Mouse (Mus musculus) inflammation-experienced regulatory T-cells, adult 6 months (primary cell): ENCODE results near the gene Anxa9. TPM values are rescaled to one million over a fixed set of nuclear protein-coding genes. Genes with fewer than 3 reads are reported as not detected.
A peak's percentile ranks its signal among the peaks of the same experiment; 100 is the strongest.
"Not testable (repeated sequence)": the region's sequence is repeated elsewhere in the genome, so short reads cannot be mapped to it uniquely, and the experiment has no call there.

Source experiments
- ATAC-seq: one replicate; pipeline ENCODE4 v1.8.0; 2017
- polyA plus RNA-seq, 3 experiments: library from polyadenylated mRNA; unstranded; fragments of 100-300 nt; shearing (Covaris generic); gene quantifications; one replicate each; pipeline ENCODE4 v1.2.1; 2017

Gene Anxa9
- under 1 TPM; 0.64 to 0.92 (median 0.91) TPM for polyA plus RNA-seq

DNA sequence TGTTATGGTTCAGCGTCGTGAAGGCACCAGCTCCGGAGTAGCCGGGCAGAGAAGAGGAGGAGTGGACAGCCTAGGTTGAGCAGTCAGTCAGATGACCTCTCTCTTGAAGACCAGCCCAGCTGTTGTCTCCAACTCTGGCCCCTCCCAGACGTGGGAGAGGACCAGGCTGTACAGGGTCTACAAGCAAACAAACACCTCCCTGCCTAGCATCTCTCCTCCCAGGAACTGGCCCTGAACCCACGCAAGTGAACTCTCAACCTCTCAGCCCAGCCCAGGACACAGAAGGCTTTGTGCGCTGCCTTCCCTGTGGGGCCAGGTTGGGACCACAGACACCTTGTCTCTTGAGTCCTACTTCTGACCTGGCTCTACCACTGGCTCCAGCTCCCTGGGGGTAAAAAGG lies at the start of gene Anxa9:
Gene Anxa9, minus strand, starts transcription at position 77 of the 400 bp plus-strand sequence.
- no peak for ATAC-seq

DNA sequence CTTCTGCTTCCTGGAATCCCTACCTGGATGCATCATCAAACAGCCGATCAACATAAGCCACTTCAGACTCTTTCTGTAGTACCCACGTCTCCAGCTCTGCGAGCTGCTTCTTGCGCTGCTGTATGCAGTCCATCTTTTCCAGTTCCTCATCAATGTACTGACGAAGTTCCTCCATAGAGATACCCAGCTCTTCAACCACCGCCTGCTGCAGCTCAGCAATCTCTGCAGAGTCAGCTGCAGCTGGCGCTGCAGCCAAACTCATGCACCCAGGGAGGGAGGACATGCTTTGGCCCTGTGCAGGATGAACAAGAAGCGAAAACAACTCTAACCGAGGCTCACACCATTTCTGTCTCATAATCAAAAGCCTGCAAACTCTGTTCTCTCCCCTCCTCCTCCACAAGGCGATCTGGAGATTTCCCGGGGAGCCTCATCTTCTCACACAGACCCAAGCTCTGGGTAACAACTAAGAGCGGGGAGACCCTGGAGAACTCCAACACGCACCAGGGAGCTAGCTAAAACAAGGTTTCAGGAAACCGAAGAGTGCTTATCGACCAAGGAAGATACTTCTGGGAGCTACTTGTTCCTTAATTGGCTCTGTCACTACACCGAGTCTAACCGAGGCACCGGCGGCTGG lies 49.1 kb upstream of the Anxa9 start:
- ATAC-seq, result not testable (repeated sequence)

DNA sequence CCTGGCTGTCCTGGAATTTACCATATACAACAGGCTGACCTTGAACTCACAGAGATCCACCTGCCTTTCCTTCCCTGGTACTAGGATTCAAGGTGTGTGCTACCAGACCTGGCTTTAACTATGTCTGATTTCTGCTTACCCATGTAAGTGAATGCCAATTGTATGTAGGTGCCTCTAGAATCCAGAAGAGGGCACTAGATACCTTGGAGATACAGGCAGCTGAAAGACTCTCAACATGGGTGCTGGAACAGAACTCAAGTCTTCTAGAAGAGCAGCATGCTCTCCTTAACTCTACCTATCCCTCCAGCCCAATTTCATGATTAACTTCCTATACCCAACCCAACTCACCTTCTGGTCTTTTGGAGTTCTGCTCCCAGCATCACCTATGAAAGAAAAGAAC lies 42.5 kb upstream of the Anxa9 start:
- peak; percentile 48 for ATAC-seq

DNA sequence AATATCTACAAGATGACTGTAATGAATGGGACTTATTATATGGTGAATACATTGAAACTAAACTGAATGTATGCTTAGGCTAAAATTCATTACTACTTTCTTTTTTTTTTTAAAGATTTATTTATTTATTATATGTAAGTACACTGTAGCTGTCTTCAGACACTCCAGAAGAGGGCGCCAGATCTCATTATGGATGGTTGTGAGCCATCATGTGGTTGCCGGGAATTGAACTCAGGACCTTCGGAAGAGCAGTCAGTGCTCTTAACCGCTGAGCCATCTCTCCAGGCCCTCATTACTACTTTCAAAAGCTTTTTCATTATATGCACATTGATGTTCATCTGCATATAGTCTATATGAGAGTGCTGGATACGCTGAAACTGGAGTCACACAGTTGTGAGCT lies 41.4 kb upstream of the Anxa9 start:
- ATAC-seq, result not testable (repeated sequence)

DNA sequence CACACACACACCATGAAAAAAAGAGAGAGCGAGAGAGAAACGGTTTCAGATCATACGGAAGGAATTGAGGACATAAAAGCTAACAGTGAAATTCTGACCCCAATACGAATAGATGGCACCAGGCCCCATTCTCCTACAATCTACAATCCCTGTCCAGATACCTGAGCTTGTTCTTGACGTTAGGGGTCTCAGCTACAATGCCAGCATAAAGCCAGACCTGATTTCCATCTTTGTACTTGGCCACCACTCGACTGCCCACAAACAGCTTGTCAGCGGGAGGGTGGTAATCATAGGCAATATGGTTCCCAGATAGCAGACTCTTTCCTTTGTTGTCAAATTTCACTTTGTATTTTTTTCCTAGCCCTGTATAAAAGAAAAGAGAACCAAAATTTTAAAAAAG lies 39.5 kb upstream of the Anxa9 start:
- no peak for ATAC-seq

DNA sequence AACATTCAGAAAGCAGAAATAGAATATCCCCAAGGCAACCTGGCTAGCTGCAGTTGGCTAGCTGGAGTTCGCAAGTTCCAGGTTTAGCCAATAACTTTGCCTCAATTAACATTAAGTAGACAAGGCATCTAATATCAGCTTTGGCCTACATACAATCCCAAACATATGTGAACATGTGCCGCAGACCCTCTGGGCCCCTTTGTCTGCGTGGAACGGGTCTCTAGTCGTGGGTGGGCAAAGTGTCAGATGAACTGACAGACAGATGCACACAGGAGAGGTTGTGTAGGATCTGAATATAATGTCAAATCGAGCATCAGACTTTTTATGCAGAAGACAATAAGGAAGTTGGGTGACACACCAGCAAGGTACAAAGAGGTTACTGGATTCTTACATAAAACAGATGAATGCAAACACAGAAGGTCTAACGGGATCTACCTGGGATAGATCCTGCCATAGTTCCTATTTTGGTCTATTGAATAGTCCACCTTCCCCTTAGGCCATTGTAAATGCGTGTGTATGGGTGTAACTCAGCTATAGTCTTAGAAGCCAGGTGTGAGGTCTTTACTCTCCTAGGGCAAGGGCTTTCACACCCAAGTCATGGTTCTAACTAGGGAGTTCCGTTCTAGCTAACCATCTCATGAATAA lies 36.5 kb upstream of the Anxa9 start:
- ATAC-seq, result not testable (repeated sequence)

DNA sequence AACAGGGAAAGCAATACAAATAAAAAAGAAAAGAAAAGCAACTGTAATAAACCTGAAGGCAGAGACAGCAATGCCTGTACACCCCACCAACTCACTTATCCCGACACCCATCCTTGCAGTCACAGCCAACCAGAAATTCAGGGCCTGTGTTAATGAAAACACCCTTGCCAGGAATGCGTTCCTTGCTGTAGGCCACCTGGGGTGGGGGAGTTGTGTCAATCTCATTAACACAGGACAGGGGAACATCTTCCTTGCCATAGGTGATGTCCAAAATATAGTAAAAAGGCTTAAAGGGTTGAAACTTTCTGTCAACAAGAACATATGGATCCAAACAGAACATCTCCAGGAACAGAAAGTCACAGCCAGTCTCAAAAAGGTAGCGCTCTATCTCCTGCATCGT lies 31.3 kb upstream of the Anxa9 start:
- no peak for ATAC-seq

DNA sequence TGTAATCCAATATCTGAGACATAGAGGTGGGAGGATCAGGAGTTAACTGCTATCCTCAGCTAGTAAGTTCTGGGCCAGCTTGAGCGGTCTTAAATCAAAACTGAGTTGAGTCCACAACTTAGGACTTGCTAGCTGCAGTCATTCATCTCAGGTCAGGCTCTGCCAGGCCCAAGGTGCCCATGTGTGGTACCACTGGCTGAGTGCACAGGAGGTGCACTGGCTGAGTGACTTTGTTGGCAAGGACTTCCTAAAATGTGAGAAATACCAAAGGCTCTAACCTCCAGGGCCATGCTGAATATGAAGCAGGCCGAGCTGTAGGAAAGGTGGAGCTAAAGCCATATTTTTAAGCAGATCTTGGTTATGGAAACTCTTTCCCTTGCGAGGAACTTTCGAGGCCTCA lies 30.4 kb upstream of the Anxa9 start:
- ATAC-seq, result no peak

DNA sequence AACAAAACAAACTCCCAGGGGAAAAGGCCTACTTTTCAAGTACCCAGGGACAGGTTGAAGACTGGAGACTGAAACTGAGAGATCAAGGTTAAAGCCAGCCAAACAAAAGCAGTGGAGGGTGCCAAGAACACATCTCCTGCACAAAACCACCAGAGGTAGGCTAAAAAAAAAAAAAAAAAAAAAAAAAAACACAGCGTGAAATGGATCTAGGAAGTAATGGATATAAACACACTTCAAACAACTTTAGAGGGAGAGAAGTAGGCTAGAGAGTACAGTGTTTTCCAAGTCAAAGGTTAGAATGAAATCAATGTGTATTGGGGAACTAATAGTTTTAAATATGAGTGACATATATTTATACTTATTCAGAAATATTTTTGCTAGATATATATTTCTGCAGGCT lies 24.6 kb upstream of the Anxa9 start:
- ATAC-seq, result no peak

DNA sequence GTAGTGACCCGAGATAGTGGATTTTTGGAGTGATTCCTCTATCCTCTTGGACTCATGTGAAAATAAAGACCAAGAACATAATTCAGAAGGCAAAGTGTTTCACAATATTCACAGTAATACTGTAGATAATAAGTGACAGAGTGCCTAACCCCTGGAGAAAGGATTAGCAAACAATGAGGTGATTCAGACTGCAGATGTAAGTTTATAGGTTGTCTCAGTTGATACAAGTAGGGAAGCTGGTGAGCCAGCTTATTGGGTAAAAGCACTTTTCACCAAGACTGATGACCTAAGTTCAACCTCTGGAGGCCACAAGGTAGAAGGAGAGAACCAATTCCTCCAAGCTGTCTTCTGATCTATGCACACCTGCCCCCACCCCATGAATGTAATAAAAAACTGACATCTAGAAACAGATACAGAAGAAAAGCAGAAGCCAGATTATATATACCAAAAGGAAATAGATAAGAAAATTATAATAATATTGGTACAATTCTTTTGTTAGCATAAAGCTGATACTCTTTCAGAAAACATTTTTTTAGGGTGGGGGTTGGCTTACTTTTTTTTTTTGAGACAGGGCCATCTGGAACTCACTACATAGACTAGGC lies 21.9 kb upstream of the Anxa9 start:
- ATAC-seq, result no peak

DNA sequence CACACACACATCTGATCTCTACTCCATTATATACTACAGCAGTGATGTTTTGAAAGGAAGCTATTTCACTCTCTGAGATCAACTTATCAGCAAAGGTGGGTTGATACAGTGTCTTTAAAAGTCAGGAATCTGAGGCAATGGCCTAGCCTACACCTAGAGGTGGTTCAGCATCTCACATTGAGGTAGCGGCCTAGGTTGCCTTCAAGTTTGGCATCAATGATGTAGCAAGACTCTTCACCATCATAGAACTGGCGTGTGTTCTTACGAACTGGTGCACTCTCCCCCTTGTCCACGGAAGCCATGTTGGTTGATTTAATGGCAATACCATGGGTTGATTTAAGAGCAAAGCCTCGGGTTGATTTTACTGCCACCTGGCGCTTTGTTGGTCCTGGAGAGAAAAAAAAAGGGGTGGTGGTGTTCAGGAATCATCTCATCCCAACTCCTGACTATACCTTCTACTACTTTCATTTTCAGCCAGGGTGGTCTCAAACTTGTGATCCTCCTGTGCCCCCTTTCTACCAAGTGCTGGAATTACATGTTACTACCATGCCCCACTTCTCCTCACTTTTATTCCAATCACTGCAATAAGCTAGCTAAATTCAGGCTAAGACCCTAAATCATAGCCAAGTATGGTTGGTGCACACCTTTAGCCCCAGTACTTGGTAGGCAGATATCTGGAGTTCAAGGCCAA lies 17.6 kb upstream of the Anxa9 start:
- no peak for ATAC-seq

DNA sequence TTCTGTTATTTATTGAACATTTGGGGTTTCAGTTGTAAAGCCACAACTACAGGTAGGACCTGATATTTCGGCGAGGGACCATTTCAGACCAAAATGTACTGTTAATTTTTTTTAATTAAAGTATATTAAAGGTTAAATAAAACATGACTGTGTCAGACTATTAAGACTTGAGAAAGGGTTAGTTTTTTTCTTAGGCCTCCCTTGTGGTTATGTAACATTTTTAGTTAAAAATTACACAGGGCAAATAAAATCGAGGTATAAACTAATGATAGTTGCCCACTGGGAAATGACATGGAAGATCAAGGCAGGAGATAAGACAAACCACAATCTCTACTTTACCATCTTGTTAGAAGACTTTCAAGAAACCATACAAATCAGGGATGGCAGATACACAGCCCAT lies 16.5 kb upstream of the Anxa9 start:
- no peak for ATAC-seq

DNA sequence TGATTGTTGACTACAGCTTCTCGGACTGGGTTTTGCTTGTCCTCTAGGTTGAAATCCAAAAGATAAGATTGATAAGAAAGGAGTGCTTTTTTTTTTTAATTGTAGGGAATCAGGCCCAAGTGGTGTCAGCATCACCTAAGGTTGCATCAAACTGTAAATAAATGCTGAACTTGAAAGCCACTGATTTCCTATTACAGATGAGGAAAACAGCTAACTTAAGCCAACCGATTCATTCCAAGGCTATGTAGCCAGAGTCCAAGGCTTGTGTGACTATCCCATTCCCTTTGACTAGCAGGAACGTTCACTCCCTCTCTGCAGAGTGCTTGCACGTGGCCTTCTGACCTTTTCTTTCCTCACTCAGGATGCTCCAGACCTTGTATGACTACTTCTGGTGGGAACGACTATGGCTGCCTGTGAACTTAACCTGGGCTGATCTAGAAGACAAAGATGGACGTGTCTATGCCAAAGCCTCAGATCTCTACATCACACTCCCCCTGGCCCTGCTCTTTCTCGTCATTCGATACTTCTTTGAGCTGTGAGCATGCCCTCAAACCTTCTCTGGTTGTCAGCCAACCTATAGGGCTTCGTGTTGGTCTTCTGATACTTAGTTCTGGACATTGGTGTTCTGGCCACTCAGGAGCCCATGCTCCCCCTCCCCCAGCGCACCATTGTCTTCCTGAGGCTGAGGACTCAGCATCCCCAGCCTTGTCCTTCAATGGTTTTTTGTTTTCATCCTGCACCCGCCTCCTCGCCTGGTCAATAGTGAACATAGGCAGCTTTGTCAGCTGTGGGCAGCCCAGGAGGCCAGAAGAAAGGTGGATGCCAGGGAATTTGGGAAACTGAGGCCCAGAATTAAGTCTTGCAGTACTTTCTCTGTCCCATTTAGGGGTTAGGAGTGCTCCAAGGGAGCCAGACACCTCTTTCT lies 13.0 kb upstream of the Anxa9 start:
- no peak for ATAC-seq

DNA sequence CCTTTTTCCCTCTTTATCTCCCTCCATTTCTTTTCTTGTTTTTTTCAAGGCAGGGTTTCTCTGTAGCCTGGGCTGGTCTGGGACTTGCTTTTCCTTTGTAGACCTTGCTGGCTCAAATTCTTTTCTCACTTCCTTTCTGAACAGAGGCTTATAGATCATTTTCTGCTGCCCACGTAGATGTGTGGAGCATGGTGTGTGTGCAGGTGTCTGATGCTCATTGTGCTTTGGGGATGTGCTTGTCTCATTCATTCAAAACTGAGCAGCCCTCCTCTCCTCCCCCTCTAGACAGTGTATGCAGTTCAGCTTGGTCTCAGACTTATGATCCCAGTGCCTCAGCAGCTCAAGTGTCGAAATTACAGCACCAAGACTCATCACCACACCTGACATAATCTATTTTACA lies 12.1 kb upstream of the Anxa9 start:
- ATAC-seq, result no peak

DNA sequence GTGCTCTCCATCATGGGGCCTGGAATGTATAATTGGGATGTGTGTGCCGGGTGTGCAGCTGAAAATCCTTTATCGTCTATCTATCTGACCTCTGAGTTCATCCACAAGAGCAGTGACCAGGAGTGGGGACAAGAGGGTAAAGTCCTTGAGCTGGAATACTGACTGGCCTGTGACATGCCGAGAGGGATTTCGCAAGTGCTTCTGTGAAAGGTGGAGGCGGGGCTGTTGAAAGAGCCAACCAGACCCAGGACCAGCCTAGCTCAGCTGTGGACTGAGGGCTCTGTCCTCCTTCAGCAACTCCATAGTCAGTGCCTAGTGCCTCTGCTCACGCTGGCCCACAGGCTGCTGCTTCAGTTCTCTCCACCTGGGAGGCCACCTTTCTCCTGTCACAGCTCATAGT lies 11.6 kb upstream of the Anxa9 start:
- ATAC-seq, result no peak

DNA sequence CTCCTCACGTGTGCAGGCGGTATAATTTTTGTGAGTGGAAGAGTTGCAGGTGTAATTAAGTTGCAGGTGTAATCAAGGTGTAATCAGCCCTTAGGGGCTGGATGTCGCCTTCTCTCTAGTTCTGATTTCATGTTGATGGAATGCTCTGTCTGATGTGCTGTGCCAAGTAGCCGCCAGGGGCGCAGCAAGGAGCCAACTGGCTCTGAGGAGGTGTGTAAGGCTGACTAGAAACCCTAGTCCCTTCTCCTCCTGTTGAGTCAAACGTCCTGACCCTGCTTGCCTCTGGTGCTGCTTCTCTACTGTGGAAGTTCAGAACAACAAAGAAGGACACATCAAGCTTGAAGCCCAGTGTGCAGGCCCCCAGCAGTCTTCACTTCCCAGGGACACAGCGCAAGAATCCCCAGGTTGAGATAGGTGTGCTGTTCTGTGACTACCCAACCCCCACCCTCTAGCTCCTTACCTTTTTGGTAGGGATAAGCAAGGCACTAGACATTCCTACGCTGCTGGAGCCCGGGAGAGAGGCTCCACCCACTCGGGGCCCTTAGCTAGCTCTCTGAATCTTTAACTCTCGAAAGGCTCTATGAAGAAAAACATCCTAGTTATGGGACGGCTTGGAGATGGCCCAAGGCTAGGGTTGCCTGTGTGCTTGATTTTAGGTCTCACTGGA lies 10.6 kb upstream of the Anxa9 start:
- peak; percentile 37 for ATAC-seq

DNA sequence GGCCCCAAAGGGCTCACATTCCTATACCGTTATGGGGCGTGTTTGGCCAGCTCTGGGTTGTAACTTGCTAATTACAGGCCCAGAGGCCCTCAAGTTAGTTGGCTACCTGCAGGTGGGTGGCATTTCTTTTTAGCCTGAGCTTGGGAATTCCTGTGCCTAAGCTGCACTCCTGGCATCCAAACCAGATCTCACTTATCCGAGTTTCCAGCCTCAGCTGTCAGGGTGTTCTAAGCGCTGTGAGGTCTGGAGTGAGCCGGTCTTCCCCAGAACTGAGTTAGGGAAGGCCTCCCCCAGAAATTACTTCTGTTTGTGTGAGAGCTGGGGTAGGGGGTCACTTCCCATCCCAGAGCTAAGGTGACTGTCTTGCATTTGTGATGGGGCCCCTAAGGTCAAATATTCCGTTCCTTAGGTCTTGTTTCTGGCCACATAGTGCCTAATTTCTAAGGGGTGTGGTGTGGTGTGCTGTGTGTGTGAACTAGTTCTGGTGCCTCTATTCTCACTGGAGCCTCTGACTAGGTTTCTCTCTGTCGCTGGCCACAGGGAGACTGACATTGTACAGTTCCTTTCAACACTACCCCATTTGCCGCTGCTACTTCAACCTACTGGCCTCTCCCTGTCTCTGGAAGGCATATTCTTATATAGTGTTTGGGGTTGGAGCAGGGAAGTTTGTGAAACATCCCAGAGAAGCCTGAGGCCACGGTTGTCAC lies 9.0 kb upstream of the Anxa9 start:
- ATAC-seq, result peak; percentile 14

DNA sequence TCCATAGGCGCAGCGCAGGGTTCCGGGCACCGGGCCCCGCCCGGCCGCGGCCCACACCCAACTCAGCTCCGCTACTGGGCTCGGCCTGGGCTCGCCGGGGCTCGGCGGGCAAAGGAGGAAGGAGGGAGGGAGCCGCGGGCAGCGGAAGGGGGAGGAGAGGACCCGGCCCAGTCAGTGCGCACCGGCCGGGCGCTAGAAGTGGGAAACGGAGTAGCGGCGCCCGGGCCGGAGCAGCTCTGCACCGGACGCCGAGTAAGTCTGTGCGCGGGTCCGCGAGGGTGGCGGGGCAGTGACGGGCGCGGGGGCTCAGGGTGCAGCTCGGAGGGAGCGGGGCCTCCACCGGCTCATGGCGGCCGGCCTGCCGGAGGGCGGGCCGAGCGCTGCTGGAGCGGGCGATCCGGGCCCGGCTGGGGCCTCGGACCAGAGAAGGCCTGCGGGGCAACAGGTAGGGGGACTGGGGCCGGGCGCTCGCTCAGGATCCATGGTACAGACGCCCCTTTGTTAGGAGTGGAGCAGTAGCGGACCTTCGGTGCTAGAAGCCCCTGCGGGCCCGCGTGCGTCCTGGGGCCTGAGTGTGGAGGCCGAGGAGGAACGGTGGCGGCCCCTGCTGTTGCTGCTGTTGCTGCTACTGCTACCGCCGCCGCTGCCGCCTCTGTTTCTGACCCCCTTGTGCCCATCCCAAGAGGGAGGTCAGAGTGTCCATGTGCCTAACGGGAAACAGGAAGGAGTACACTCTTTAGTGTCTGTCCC lies 8.3 kb upstream of the Anxa9 start:
- peak; percentile 86 for ATAC-seq

DNA sequence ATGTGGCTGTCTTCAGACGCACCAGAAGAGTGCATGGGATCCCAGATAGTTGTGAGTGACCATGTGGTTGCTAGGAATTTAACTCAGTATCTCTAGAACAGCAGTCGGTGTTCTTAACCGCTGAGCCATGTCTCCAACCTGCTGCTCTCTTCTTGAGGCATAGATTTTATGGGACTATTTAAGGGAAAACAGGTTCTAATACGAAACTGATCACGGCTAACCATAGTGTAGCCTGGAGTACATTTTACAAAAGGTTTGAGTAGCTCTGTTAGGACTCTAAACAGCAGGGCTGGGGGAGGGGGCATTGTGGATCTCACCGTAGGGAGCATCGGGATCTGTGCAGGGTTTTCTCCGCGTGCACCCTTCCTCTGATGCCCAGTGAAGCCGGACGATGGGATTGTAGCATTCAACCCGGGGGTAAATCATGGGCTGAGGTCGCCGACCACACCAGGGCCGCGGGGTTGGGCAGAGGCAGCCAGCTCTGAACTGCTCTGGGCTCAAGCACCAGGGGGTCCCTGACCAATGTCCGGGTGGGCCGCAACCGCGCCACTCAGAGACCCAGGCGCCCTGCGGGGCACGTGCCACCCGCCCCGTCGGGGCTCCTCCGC lies 7.6 kb upstream of the Anxa9 start, which contains the start of gene Cers2:
Gene Cers2, plus strand, starts transcription at position 306 of the 608 bp plus-strand sequence.
- ATAC-seq, result no peak

DNA sequence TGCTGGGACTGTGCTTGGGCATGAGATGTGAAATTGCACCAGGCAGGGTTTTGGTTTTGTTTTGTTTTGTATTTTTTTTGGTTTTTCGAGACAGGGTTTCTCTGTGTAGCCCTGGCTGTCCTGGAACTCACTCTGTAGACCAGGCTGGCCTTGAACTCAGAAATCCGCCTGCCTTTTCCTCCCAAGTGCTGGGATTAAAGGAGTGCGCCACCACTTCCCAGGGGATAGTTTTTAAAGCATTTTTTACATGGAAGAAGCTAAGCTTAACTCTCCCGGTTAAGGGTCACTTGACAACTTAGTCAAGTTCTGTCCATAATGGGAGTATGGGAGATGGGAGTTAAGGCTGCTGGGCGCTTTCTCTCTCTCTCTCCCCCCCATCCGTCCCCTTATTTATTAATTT lies 7.1 kb upstream of the Anxa9 start:
- no peak for ATAC-seq
